Mouse (Mus musculus) embryonic facial prominence, embryonic 12.5 days (tissue): ENCODE results near the gene Tmbim6. TPM values are rescaled to one million over a fixed set of nuclear protein-coding genes. Genes with fewer than 3 reads are reported as not detected.
A peak's percentile ranks its signal among the peaks of the same experiment; 100 is the strongest.
"Not testable (repeated sequence)": the region's sequence is repeated elsewhere in the genome, so short reads cannot be mapped to it uniquely, and the experiment has no call there.

ENCODE experiments used
- ATAC-seq: fragments of 200-750 bp; cut with Nextera tagmentation; 2 replicates; pipeline ENCODE4 v1.8.0; 2017; ENCODE audit not compliant: insufficient number of reproducible peaks, insufficient read depth, low FRiP score, low TSS enrichment
- H3K27ac ChIP-seq: fragments of 300-500 bp; sonication (generic); 2 replicates; pipeline ENCODE4 v1.5.1; 2016; ENCODE audit warnings: mild to moderate bottlenecking
- H3K27me3 ChIP-seq: fragments of 300-500 bp; sonication (generic); 2 replicates; pipeline ENCODE4 v1.6.1; 2016; ENCODE audit warnings: mild to moderate bottlenecking, moderate library complexity
- H3K36me3 ChIP-seq: fragments of 300-500 bp; sonication (generic); 2 replicates; pipeline ENCODE4 v1.6.1; 2016; ENCODE audit warnings: mild to moderate bottlenecking
- H3K4me1 ChIP-seq: fragments of 300-500 bp; sonication (generic); 2 replicates; pipeline ENCODE4 v1.6.1; 2016
- H3K4me2 ChIP-seq: fragments of 300-500 bp; sonication (generic); replicated peaks from 2 replicates; pipeline ENCODE4 v1.6.1; 2016; ENCODE audit warnings: mild to moderate bottlenecking, moderate library complexity
- H3K4me3 ChIP-seq: fragments of 300-500 bp; sonication (generic); 2 replicates; pipeline ENCODE4 v1.5.1; 2016; ENCODE audit warnings: mild to moderate bottlenecking
- H3K9ac ChIP-seq: fragments of 300-500 bp; sonication (generic); 2 replicates; pipeline ENCODE4 v1.6.1; 2016; ENCODE audit warnings: mild to moderate bottlenecking, moderate library complexity
- H3K9me3 ChIP-seq: fragments of 300-500 bp; sonication (generic); 2 replicates; pipeline ENCODE4 v1.6.1; 2016; ENCODE audit warnings: mild to moderate bottlenecking, moderate library complexity
- WGBS: fragments of 180-500 bp; shearing (Covaris S2); methylation state at CpG from one replicate; pipeline ENCODE4 v1.1.7; 2016; 5-methylcytosine and 5-hydroxymethylcytosine counted together
- polyA plus RNA-seq: library from polyadenylated mRNA; unstranded; fragments of >200 nt; fragmentation: Nextera tagmentation; extraction: Ambion mirVana; gene quantifications from 2 replicates; pipeline ENCODE4 v1.2.1, GENCODE M21; 2016

The Tmbim6 gene
- polyA plus RNA-seq, 1 experiment from 2014 or later = 268 TPM

GRCm38 (mm10) chr15:99440112-99440815 is 47.6 kb downstream of the Tmbim6 start:
- H3K9me3 ChIP-seq = no peaks in the 10 kb centered on the region
- H3K27ac ChIP-seq = peak overlapping the region; percentile 48
- WGBS = 46% methylated on average over 2 of the region's 2 CpGs
- H3K4me1 ChIP-seq = peaks cover 43% of the 10 kb centered on the region
- no peak overlapping the region for H3K4me3 ChIP-seq
- H3K36me3 ChIP-seq = peaks cover 19% of the 10 kb centered on the region; the same call in 1 of the 2 replicates
- H3K9ac ChIP-seq = no peak overlapping the region
- H3K4me2 ChIP-seq = 0 out of 2 replicates have a peak overlapping the region, but pooled peaks have one; percentile 8
- H3K27me3 ChIP-seq = no peaks in the 10 kb centered on the region
- ATAC-seq = peak; percentile 36; the same call in 1 of the 2 replicates

GRCm38 (mm10) chr15:99440816-99441457 is 48.3 kb downstream of the Tmbim6 start:
- H3K4me2 ChIP-seq = no peak overlapping the region
- 69% methylated on average over 8 of the region's 8 CpGs for WGBS
- no peak overlapping the region for H3K9ac ChIP-seq
- H3K36me3 ChIP-seq = peaks cover 19% of the 10 kb centered on the region; the same call in 1 of the 2 replicates
- peak overlapping the region; percentile 48 for H3K27ac ChIP-seq
- no peak overlapping the region for H3K4me3 ChIP-seq
- H3K27me3 ChIP-seq = no peaks in the 10 kb centered on the region
- H3K9me3 ChIP-seq = no peaks in the 10 kb centered on the region
- ATAC-seq = no peak
- peaks cover 43% of the 10 kb centered on the region for H3K4me1 ChIP-seq

DNA sequence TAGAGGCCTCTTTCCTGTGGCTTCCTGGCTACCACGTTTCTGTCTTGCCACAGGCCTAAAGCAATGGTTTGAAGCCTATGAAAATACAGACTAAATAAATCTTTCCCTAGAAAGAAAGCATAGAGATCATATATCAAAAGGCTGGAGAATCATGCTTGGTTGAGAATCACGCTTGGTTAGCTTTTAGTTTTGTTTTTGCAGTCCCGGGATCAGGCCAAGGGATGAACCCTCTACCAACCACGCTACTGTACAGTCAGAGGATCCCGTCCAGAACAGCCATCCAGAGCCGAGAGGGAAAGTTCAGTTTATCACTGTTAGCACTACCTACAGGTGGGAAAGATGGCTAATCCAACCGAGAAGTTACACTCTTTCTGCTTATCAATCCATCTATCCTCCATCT is 49.7 kb downstream of the Tmbim6 start:
- peak overlapping the region; percentile 24; the same call in 1 of the 2 replicates for H3K9ac ChIP-seq
- H3K4me3 ChIP-seq = no peak overlapping the region
- H3K9me3 ChIP-seq = no peaks in the 10 kb centered on the region
- no peak overlapping the region for H3K4me2 ChIP-seq
- no peaks in the 10 kb centered on the region for H3K27me3 ChIP-seq
- no peak for ATAC-seq
- 62% methylated on average over 7 of the region's 7 CpGs for WGBS
- no peak overlapping the region for H3K27ac ChIP-seq
- H3K36me3 ChIP-seq = peaks cover 9% of the 10 kb centered on the region
- peaks cover 35% of the 10 kb centered on the region for H3K4me1 ChIP-seq

- no peak overlapping the region for H3K4me3 ChIP-seq
- 60% methylated on average over 6 of the region's 6 CpGs for WGBS
- no peaks in the 10 kb centered on the region for H3K9me3 ChIP-seq
- H3K9ac ChIP-seq = no peak overlapping the region
- no peaks in the 10 kb centered on the region for H3K27me3 ChIP-seq
- no peak overlapping the region for H3K27ac ChIP-seq
- no peak overlapping the region for H3K4me2 ChIP-seq
- H3K4me1 ChIP-seq = peaks cover 28% of the 10 kb centered on the region
- ATAC-seq = no peak
- H3K36me3 ChIP-seq = peaks cover 9% of the 10 kb centered on the region
Observed at GRCm38 (mm10) chr15:99445567-99445966, 52.9 kb downstream of the Tmbim6 start.

DNA sequence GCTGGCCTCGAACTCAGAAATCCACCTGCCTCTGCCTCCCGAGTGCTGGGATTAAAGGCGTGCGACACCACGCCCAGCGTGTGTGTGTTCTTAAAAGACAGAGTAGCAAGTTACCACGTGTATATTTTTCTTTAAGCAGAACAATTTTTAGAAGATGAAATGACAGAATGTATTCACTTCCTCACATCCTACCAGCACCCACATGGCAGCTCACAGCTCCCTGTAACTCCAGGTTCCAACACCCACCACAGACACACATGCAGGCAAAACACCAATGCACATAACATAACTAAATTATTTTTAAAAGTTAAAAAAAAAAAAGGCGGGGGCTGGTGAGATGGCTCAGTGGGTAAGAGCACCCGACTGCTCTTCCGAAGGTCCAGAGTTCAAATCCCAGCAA is 53.5 kb downstream of the Tmbim6 start:
- not testable (repeated sequence) for H3K9ac ChIP-seq, H3K27ac ChIP-seq, H3K4me2 ChIP-seq, H3K27me3 ChIP-seq, H3K9me3 ChIP-seq, H3K4me3 ChIP-seq, ATAC-seq
- H3K36me3 ChIP-seq = peaks cover 13% of the 10 kb centered on the region
- H3K4me1 ChIP-seq = peaks cover 22% of the 10 kb centered on the region
- WGBS = 92% methylated on average over 10 of the region's 10 CpGs

DNA sequence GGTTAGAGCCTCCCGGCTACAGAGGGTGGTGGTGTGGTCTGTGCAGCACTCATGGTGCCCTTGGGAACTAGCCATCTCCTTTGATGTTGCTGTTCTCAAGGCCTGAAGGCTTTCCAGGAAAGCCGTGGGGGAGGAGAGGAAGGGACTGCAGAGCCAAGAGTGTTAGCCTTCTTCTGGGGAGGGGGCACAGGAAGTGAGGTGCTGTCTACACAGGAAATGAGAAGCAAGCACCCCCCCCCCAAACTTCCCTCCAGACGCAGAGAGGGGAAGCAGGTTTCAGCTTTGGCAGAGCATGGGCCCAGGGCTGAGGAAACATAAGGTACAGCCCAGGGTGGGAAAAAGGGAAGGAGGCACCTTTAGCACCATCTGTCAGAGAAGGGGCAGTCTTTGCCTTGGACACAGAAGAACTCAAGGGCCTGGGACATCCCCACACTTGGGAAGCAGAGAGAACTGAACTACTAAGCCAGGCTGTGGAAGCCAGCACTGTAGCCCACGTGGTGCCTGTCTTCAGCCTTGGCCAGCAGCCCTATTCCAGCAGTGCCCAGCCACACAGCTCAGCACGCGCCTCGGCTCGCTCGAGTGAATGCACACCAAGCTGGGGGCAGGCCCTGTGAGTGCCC is 56.6 kb downstream of the Tmbim6 start:
- Histone ChIP-seq H3K27ac (peak overlapping the region; percentile 26; the same call in 1 of the 2 replicates), H3K9ac (no peak overlapping the region), H3K4me3 (no peak overlapping the region), H3K4me2 (no peak overlapping the region), H3K9me3 (no peaks in the 10 kb centered on the region), H3K36me3 (peaks cover 29% of the 10 kb centered on the region), H3K27me3 (no peaks in the 10 kb centered on the region), H3K4me1 (peaks cover 10% of the 10 kb centered on the region; the same call in 1 of the 2 replicates)
- WGBS = 66% methylated on average over 9 of the region's 9 CpGs
- no peak; the same call in 1 of the 2 replicates for ATAC-seq

DNA sequence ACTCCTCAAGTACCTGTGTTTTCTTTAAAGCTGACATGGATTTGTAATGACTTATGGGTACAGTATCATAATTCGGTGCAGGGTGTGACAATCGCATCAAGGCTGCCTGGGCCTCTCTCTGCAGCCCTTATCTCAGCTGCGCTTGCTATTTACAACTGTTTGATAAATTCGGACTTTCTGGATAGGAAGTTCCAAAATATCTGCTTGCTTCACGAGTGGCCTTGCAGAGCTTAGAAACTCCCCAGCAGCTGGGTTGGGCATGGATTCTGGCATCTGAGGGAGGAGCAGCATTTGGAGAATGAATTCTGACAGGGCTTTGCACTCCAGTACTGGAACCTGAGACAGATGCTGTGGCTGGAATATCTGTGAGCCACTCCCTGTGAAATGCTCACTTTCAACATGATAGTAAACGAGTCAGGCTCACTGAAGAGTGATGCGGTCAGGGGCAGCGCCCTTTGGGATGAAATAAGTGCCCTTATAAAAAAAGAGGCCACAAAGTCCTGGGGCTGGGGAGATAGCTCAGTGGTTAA is 57.1 kb downstream of the Tmbim6 start:
- Histone ChIP-seq H3K27ac (peak overlapping the region; percentile 26; the same call in 1 of the 2 replicates), H3K4me1 (peaks cover 12% of the 10 kb centered on the region; the same call in 1 of the 2 replicates), H3K9ac (no peak overlapping the region), H3K36me3 (peaks cover 27% of the 10 kb centered on the region), H3K4me3 (no peak overlapping the region), H3K4me2 (no peak overlapping the region), H3K9me3 (no peaks in the 10 kb centered on the region), H3K27me3 (no peaks in the 10 kb centered on the region)
- WGBS = 82% methylated on average over 8 of the region's 8 CpGs
- ATAC-seq = no peak

DNA sequence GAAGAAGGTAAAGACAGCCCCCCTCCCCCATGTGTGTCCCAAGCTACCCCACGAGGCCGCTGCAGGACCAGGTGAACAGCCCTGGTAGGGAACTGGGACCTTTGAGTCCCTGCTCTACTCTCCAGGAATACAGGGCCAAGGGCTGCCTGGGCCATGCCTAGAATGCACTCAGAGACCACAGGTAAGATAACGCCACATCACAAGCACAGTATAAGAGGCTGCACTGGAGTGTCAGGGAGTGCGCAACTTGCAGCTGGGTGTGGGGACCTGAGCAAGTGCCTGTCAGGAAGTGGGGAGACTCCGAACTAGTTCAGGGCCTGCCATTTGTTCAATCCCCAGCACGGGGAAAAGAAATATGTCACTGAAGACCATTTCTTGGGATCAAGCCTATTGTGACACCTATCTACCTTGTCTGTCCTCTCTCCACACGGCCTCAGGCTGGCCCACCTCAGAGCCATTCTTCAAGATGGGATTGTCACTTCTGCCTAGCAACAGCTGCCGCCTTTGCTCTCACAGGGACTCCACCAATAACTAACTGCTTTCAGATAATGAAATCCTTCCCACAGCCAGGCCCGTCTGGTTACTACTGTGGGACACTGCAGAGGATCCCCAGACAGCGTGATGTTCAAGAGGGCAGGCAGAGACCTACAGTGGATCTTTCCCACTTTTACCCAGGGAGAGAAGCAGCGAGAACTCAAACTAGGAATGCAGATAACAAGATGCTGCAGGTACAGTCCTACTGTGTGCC is 60.6 kb downstream of the Tmbim6 start:
- no peaks in the 10 kb centered on the region for H3K9me3 ChIP-seq
- peaks cover 32% of the 10 kb centered on the region for H3K4me1 ChIP-seq
- no peak overlapping the region for H3K4me2 ChIP-seq
- WGBS = 78% methylated on average over 11 of the region's 11 CpGs
- no peak for ATAC-seq
- H3K27ac ChIP-seq = no peak overlapping the region
- no peak overlapping the region for H3K4me3 ChIP-seq
- no peaks in the 10 kb centered on the region for H3K27me3 ChIP-seq
- peaks cover 32% of the 10 kb centered on the region for H3K36me3 ChIP-seq
- no peak overlapping the region for H3K9ac ChIP-seq

- no peak overlapping the region for H3K4me3 ChIP-seq
- no peak for ATAC-seq
- peaks cover 28% of the 10 kb centered on the region for H3K36me3 ChIP-seq
- no peaks in the 10 kb centered on the region for H3K9me3 ChIP-seq
- whole genome bisulfite sequencing = 88% methylated on average over 7 of the region's 7 CpGs
- peaks cover 29% of the 10 kb centered on the region for H3K4me1 ChIP-seq
- no peak overlapping the region for H3K9ac ChIP-seq
- H3K27me3 ChIP-seq = no peaks in the 10 kb centered on the region
- no peak overlapping the region for H3K4me2 ChIP-seq
- no peak overlapping the region for H3K27ac ChIP-seq
Observed at GRCm38 (mm10) chr15:99454585-99455279, 62.0 kb downstream of the Tmbim6 start.

DNA sequence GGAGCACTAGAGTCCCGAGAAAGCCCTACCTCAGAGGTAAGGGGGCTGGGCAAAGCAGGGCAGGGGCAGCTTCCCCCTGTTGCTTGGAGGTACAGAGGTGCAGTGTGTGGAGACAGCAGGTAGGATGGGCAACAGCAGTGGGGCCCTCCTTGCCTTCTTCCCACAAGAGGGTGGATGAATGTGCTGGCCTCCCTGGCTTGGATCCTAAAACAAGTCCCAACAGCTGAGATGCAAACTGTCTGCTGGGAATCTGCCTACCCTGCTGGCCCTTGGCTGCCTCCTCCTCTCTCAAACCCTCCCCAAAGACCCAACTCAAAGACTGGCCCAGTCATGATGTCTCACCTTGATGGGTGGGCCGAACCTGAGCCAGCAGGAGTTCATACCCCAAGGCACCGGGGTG is 62.7 kb downstream of the Tmbim6 start:
- no peaks in the 10 kb centered on the region for H3K9me3 ChIP-seq
- H3K9ac ChIP-seq = no peak overlapping the region
- WGBS = 72% methylated on average over 3 of the region's 3 CpGs
- 0 out of 2 replicates have a peak overlapping the region, but pooled peaks have one; percentile 86 for H3K4me3 ChIP-seq
- peaks cover 28% of the 10 kb centered on the region for H3K36me3 ChIP-seq
- peaks cover 27% of the 10 kb centered on the region for H3K4me1 ChIP-seq
- no peak overlapping the region for H3K27ac ChIP-seq
- no peak for ATAC-seq
- H3K27me3 ChIP-seq = no peaks in the 10 kb centered on the region
- peak overlapping the region; percentile 65 for H3K4me2 ChIP-seq
